Mouse (Mus musculus): ENCODE results near the gene Tatdn2. TPM values are rescaled to one million over a fixed set of nuclear protein-coding genes. Genes with fewer than 3 reads are reported as not detected.

Gene Tatdn2
- 10 to 100 TPM; 25.7 to 29.1 TPM for total RNA-seq (2021)
- long read RNA-seq, experiment 1, partial matches to known transcripts = 0 of 1 reads
- long read RNA-seq, experiment 1, other reads (novel, unspliced or antisense) = 1 of 1 reads
- long read RNA-seq, experiment 2, partial matches to known transcripts = 0 of 1 reads
- long read RNA-seq, experiment 2, other reads (novel, unspliced or antisense) = 1 of 1 reads

- peak; percentile 97 for DNase-seq
- intact Hi-C loops (cut with DNase I; ENCODE audit: low total_unique reads) = no loop called here
Measured at GRCm38 (mm10) chr6:113696582-113697221, at the start of gene Tatdn2. Tatdn2 (plus strand) TSS chr6:113697050.

- no peak for DNase-seq
- intact Hi-C loops (cut with DNase I; ENCODE audit: low total_unique reads) = loop anchor here (5.0 kb wide), 1 partner anchor 912 kb away; no protein-coding TSS in a partner anchor
Measured at GRCm38 (mm10) chr6:113649346-113650196, 47.3 kb upstream of the Tatdn2 start.

GRCm38 (mm10) chr6:113650197-113650640, 46.6 kb upstream of the Tatdn2 start:
- intact Hi-C loops (cut with DNase I; ENCODE audit: low total_unique reads) = no loop called here
- no peak for DNase-seq

GRCm38 (mm10) chr6:113651626-113652025, 45.2 kb upstream of the Tatdn2 start:
- DNase-seq = no peak
- intact Hi-C loops (cut with DNase I; ENCODE audit: low total_unique reads) = no loop called here

GRCm38 (mm10) chr6:113653551-113653950, 43.3 kb upstream of the Tatdn2 start:
- DNase-seq = no peak
- intact Hi-C loops (cut with DNase I; ENCODE audit: low total_unique reads) = no loop called here

GRCm38 (mm10) chr6:113654102-113654501, 42.7 kb upstream of the Tatdn2 start:
- intact Hi-C loops (cut with DNase I; ENCODE audit: low total_unique reads) = no loop called here

GRCm38 (mm10) chr6:113654753-113655397, 42.0 kb upstream of the Tatdn2 start:
- no peak for DNase-seq
- intact Hi-C loops (cut with DNase I; ENCODE audit: low total_unique reads) = no loop called here

More at GRCm38 (mm10) chr6:113654102-113654501, 42.7 kb upstream of the Tatdn2 start:
- DNase-seq = no peak

- no peak for DNase-seq
- intact Hi-C loops (cut with DNase I; ENCODE audit: low total_unique reads) = no loop called here
Measured at GRCm38 (mm10) chr6:113655475-113655874, 41.4 kb upstream of the Tatdn2 start.

GRCm38 (mm10) chr6:113656847-113657246, 40.0 kb upstream of the Tatdn2 start:
- intact Hi-C loops (cut with DNase I; ENCODE audit: low total_unique reads) = no loop called here
- DNase-seq = no peak

GRCm38 (mm10) chr6:113658226-113658625, 38.6 kb upstream of the Tatdn2 start:
- intact Hi-C loops (cut with DNase I; ENCODE audit: low total_unique reads) = no loop called here
- peak; percentile 31 for DNase-seq

GRCm38 (mm10) chr6:113659648-113660491, 37.0 kb upstream of the Tatdn2 start:
- intact Hi-C loops (cut with DNase I; ENCODE audit: low total_unique reads) = no loop called here
- no peak for DNase-seq

- intact Hi-C loops (cut with DNase I; ENCODE audit: low total_unique reads) = no loop called here
- no peak for DNase-seq
Measured at GRCm38 (mm10) chr6:113660492-113661352, 36.1 kb upstream of the Tatdn2 start.

GRCm38 (mm10) chr6:113661353-113662241, 35.3 kb upstream of the Tatdn2 start:
- intact Hi-C loops (cut with DNase I; ENCODE audit: low total_unique reads) = no loop called here
- DNase-seq = no peak

GRCm38 (mm10) chr6:113662964-113663700, 33.7 kb upstream of the Tatdn2 start:
- intact Hi-C loops (cut with DNase I; ENCODE audit: low total_unique reads) = no loop called here
- no peak for DNase-seq

- DNase-seq = no peak
- intact Hi-C loops (cut with DNase I; ENCODE audit: low total_unique reads) = no loop called here
Measured at GRCm38 (mm10) chr6:113664305-113664704, 32.5 kb upstream of the Tatdn2 start.

GRCm38 (mm10) chr6:113667611-113668122, 29.2 kb upstream of the Tatdn2 start:
- intact Hi-C loops (cut with DNase I; ENCODE audit: low total_unique reads) = no loop called here
- no peak for DNase-seq
